Mouse (Mus musculus) heart, adult 2 months (tissue): ENCODE measurements around the gene Fbxo36. TPM values are rescaled to one million over a fixed set of nuclear protein-coding genes. Genes with fewer than 3 reads are reported as not detected.

Source experiments
- DNase-seq, 2 experiments: peaks; one replicate each; pipeline ENCODE4 v3.0.0; 2021
- H3K27ac ChIP-seq: fragments of 200-600 bp; 2 replicates; pipeline ENCODE4 v1.8.1; 2022
- H3K27me3 ChIP-seq: fragments of 200-500 bp; 2 replicates; pipeline ENCODE4 v1.6.1; 2012; ENCODE audit warnings: mild to moderate bottlenecking, low read length, inconsistent platforms, mixed read lengths; ENCODE audit not compliant: control insufficient read depth, insufficient read depth
- H3K36me3 ChIP-seq: fragments of 200-500 bp; 2 replicates; pipeline ENCODE4 v1.6.1; 2012; ENCODE audit warnings: low read length, inconsistent platforms; ENCODE audit not compliant: control insufficient read depth, insufficient read depth
- H3K4me1 ChIP-seq: fragments of 200-500 bp; 2 replicates; pipeline ENCODE4 v1.6.1; 2011; ENCODE audit warnings: low read length; ENCODE audit not compliant: control insufficient read depth, insufficient read depth
- H3K4me3 ChIP-seq: fragments of 200-600 bp; 2 replicates; pipeline ENCODE4 v1.8.1; 2022
- H3K79me2 ChIP-seq: fragments of 200-500 bp; replicated peaks from 2 replicates; pipeline ENCODE4 v1.6.1; 2012; ENCODE audit warnings: mild to moderate bottlenecking, inconsistent platforms, low read length, moderate library complexity, mixed read lengths; ENCODE audit not compliant: control insufficient read depth, insufficient read depth
- H3K9ac ChIP-seq: fragments of 200-500 bp; 2 replicates; pipeline ENCODE4 v1.6.1; 2012; ENCODE audit warnings: low read depth, mild to moderate bottlenecking, control low read depth, inconsistent platforms, low read length, mixed read lengths
- CTCF ChIP-seq: fragments of 200-600 bp; IDR thresholded peaks from 2 replicates; pipeline ENCODE4 v1.8.1; 2022; ENCODE audit warnings: antibody characterized with exemption, mild to moderate bottlenecking, moderate library complexity
- EP300 ChIP-seq: fragments of 200-500 bp; IDR thresholded peaks from 2 replicates; pipeline ENCODE4 v1.6.1; 2011; ENCODE audit warnings: low read depth, low read length, control low read depth; ENCODE audit not compliant: insufficient read depth
- POLR2A ChIP-seq: fragments of 200-500 bp; IDR thresholded peaks from 2 replicates; pipeline ENCODE4 v1.6.1; 2011; ENCODE audit warnings: mild to moderate bottlenecking, low read depth, low read length, control low read depth; ENCODE audit not compliant: insufficient read depth
- WGBS: fragments of 180-500 bp; shearing (Covaris S2); methylation state at CpG from one replicate; pipeline ENCODE4 v1.1.7; 2018; 5-methylcytosine and 5-hydroxymethylcytosine counted together
- intact Hi-C: fragments of 180-260 bp; cut with DNase I; formaldehyde crosslinking; loops from one replicate; pipeline ENCODE4 v1.15.1; 2025
- polyA plus RNA-seq: library from polyadenylated mRNA; depleted of rRNA; stranded (reverse); fragments of >200 nt; gene quantifications from 2 replicates; pipeline ENCODE4 v1.2.3, GENCODE M21; 2012
- total RNA-seq, 2 experiments: library from RNA; stranded (reverse); gene quantifications; 2 replicates each; pipeline ENCODE4 v1.2.3; 2021

Fbxo36 gene
- total and polyA plus RNA-seq, 3 experiments = 1.5 to 2.7 (median 2.5) TPM

DNA sequence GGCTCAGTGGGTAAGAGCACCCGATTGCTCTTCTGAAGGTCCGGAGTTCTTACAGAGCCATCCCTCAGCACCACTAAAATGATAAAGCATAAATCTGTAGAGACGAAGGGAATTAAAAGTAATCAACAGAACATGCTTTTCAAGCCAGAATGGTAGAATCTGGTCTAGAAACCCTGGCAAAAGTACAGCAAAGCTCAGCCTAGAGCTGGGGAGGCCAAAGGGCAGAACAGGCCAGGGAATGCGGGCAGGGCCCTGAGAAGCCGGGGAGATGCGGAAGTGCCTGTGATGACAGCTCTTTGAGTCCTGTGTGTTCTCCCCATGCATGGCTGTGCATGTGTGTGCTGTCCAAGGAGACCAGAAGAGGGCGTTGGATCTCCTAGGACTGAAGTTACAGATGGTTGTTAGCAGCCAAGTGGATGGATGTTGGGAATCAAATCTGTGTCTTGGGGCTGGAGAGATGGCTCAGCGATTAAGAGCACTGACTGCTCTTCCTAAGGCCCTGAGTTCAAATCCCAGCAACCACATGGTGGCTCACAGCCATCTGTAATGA lies 40.0 kb downstream of the Fbxo36 start:
- 88% methylated on average over 8 of the region's 8 CpGs for WGBS
- H3K9ac ChIP-seq = no peak overlapping the region
- no peak overlapping the region for H3K27ac ChIP-seq
- DNase-seq = no peak
- H3K4me1 ChIP-seq = no peaks in the 10 kb centered on the region
- H3K4me3 ChIP-seq = no peak overlapping the region
- TF ChIP-seq CTCF (no peak), POLR2A (no peak), EP300 (no peak)
- intact Hi-C loops = no loop called here
- H3K27me3 ChIP-seq = no peaks in the 10 kb centered on the region
- H3K36me3 ChIP-seq = no peaks in the 10 kb centered on the region
- no peaks in the 10 kb centered on the region for H3K79me2 ChIP-seq

DNA sequence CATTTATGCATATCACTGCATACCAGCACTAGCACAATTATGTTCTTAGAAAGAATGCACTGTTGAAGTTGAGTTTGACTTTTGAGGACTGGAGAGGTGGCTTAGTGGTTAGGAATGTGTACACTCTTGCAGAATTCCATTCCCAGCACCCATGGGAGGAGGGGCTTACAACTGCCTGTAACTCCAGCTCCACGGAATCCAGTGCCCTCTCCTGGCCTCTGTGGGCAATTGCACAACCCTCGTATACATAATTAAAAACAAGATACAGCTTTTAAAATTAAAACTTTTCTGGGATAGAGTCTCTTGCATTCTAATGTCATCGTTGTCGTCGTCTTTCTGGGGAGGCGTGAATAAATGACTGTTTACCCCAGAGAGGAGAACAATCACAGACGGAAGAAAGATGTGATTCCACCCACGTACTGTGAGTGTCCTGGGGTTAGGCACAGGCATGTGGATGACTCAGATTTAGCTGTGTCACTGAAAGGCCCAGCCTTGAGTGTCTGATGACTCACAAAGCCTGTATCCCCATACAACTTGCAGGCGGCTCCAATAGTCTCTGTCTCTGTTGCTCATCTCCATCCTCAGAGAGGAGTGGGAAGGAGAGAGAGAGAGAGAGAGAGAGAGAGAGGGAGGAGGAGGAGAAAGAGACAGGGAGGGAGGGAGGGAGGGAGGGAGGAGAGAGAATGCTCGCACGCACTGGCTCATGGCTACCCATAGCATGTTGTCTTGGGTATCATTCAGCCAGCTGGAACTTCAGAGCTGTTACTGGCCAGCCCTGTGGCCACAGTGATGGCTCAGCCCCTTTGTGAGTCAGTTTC lies 41.8 kb downstream of the Fbxo36 start:
- Histone ChIP-seq H3K4me1 (no peaks in the 10 kb centered on the region), H3K79me2 (no peaks in the 10 kb centered on the region), H3K36me3 (no peaks in the 10 kb centered on the region), H3K27ac (no peak overlapping the region), H3K27me3 (no peaks in the 10 kb centered on the region), H3K4me3 (no peak overlapping the region), H3K9ac (no peak overlapping the region)
- intact Hi-C loops = no loop called here
- TF ChIP-seq CTCF = peak; percentile 53
- TF ChIP-seq POLR2A = no peak
- TF ChIP-seq EP300 = no peak
- DNase-seq = peak in 1 of 2 experiments; percentile 10
- 60% methylated on average over 11 of the region's 11 CpGs for WGBS

DNA sequence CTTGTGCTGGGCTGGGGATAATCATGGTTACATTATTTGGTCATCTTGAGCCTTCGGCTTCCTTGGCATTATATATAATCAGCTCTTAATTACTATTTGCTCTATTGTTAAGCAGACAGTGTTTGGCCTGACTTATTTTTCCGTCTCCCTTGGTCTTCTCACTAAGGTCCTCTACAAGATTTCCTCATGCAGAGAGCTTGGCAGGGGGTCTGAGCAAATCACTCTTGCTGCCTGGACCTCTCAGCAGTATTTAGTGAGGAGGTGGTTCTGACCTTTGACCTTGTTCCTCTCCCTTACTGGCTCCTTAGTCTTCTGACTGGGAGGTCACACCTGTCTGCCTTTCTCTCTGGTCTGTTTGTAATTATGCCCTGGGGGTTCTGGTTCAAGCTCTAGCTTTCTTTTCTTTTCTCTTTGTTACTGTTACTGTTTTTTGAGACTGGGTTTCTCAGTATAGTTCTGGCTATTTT lies 42.5 kb downstream of the Fbxo36 start:
- TF ChIP-seq CTCF = no peak
- TF ChIP-seq EP300 = no peak
- TF ChIP-seq POLR2A = no peak
- no peaks in the 10 kb centered on the region for H3K27me3 ChIP-seq
- H3K4me1 ChIP-seq = no peaks in the 10 kb centered on the region
- 72% methylated on average over 2 of the region's 2 CpGs for WGBS
- H3K27ac ChIP-seq = no peak overlapping the region
- no peak for DNase-seq
- H3K9ac ChIP-seq = no peak overlapping the region
- H3K79me2 ChIP-seq = no peaks in the 10 kb centered on the region
- intact Hi-C loops = no loop called here
- H3K4me3 ChIP-seq = no peak overlapping the region
- H3K36me3 ChIP-seq = no peaks in the 10 kb centered on the region

DNA sequence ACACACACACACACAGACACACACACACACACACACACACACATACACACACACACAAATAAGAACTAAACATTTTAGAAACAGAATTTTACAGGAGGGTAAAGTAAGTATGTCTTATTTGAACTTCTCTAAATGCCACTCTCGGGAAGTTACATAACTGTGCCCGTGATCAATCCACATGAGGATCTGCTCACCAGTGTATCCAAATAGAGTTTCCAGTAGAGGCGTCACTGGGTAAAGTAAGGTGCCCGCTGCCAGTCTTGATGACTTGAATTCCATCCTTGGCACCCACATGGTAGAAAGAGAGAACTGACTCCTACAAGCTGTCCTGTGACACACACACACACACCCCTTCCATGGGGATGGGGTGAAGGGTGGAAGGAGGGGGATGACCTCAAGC lies 43.3 kb downstream of the Fbxo36 start:
- H3K36me3 ChIP-seq = no peaks in the 10 kb centered on the region
- intact Hi-C loops = no loop called here
- H3K79me2 ChIP-seq = no peaks in the 10 kb centered on the region
- no peak for DNase-seq
- no peaks in the 10 kb centered on the region for H3K27me3 ChIP-seq
- TF ChIP-seq CTCF (no peak), EP300 (no peak), POLR2A (no peak)
- no peak overlapping the region for H3K27ac ChIP-seq
- H3K4me1 ChIP-seq = no peaks in the 10 kb centered on the region
- WGBS = 84% methylated on average over 4 of the region's 4 CpGs
- no peak overlapping the region for H3K4me3 ChIP-seq
- no peak overlapping the region for H3K9ac ChIP-seq

DNA sequence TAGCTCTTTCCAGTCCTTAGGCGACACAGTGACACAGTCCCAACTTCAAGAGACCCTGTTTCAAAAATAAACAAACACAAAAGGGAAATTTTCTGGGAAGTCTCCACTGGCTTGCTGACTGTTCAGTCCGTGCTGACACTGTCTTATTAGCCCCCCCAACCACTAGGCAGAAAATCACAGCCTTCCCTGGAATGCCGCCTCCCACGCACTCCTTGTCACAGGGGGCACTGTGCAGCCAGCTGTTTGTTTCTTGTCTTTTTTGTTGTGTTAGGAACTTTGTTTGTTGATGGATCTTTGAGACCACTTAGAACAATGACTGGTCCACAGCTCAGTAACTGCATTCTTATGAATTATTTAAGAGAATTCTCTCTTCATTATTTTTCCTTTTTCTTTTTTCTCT lies 44.2 kb downstream of the Fbxo36 start:
- intact Hi-C loops = no loop called here
- 57% methylated on average over 4 of the region's 4 CpGs for WGBS
- H3K4me1 ChIP-seq = no peaks in the 10 kb centered on the region
- H3K4me3 ChIP-seq = no peak overlapping the region
- TF ChIP-seq EP300 = no peak
- TF ChIP-seq POLR2A = no peak
- no peak for TF ChIP-seq CTCF
- no peak overlapping the region for H3K27ac ChIP-seq
- no peaks in the 10 kb centered on the region for H3K79me2 ChIP-seq
- no peaks in the 10 kb centered on the region for H3K27me3 ChIP-seq
- no peak for DNase-seq
- H3K36me3 ChIP-seq = no peaks in the 10 kb centered on the region
- no peak overlapping the region for H3K9ac ChIP-seq

DNA sequence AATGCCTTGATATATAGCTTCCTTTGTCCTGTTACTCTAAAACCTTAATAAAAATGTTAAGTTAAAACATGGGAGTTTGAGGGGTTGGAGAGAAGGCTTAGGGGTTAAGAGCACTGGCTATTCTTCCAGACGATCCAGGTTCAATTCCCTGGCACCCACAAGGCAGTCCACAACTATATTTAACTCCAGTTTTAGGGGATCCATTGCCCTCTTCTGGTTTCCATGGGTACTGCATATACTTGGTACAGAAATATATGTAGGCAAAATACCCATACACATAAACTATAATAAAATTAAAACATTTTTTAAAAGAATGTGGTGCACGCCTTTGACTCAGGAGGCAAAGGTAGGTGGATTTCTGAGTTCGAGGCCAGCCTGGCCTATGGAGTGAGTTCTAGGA lies 45.5 kb downstream of the Fbxo36 start:
- no peaks in the 10 kb centered on the region for H3K27me3 ChIP-seq
- WGBS = 73% methylated on average over 3 of the region's 3 CpGs
- TF ChIP-seq EP300 = no peak
- no peak for TF ChIP-seq POLR2A
- peak; percentile 73 for TF ChIP-seq CTCF
- DNase-seq = no peak
- no peak overlapping the region for H3K9ac ChIP-seq
- no peak overlapping the region for H3K4me3 ChIP-seq
- no peaks in the 10 kb centered on the region for H3K79me2 ChIP-seq
- H3K36me3 ChIP-seq = no peaks in the 10 kb centered on the region
- H3K27ac ChIP-seq = no peak overlapping the region
- no peaks in the 10 kb centered on the region for H3K4me1 ChIP-seq
- intact Hi-C loops = loop anchor here (1.0 kb wide), 1 partner anchor 151 kb away; no protein-coding TSS in a partner anchor
